Mouse (Mus musculus) hindbrain, embryonic 10.5 days (tissue): ENCODE results near the gene Ofcc1. TPM values are rescaled to one million over a fixed set of nuclear protein-coding genes. Genes with fewer than 3 reads are reported as not detected.

Experiments
- DNase-seq: peaks from one replicate; pipeline ENCODE4 v3.0.0-alpha.2; 2017; ENCODE audit warnings: low spot score
- H3K27ac ChIP-seq: fragments of 300-500 bp; sonication (generic); 2 replicates; pipeline ENCODE4 v1.5.1; 2016; ENCODE audit warnings: mild to moderate bottlenecking, moderate library complexity
- H3K27me3 ChIP-seq: fragments of 300-500 bp; sonication (generic); 2 replicates; pipeline ENCODE4 v1.6.1; 2016; ENCODE audit warnings: mild to moderate bottlenecking; ENCODE audit not compliant: poor library complexity, insufficient read depth, severe bottlenecking
- H3K36me3 ChIP-seq: fragments of 300-500 bp; sonication (generic); 2 replicates; pipeline ENCODE4 v1.6.1; 2016; ENCODE audit warnings: mild to moderate bottlenecking, moderate library complexity
- H3K4me1 ChIP-seq: fragments of 300-500 bp; sonication (generic); replicated peaks from 2 replicates; pipeline ENCODE4 v1.6.1; 2016; ENCODE audit warnings: mild to moderate bottlenecking
- H3K4me3 ChIP-seq: fragments of 300-500 bp; sonication (generic); 2 replicates; pipeline ENCODE4 v1.5.1; 2016; ENCODE audit warnings: mild to moderate bottlenecking, moderate library complexity
- H3K9me3 ChIP-seq: fragments of 300-500 bp; sonication (generic); 2 replicates; pipeline ENCODE4 v1.6.1; 2016; ENCODE audit warnings: mild to moderate bottlenecking, moderate library complexity
- WGBS: fragments of 180-500 bp; shearing (Covaris S2); methylation state at CpG from one replicate; pipeline ENCODE4 v1.1.7; 2016; 5-methylcytosine and 5-hydroxymethylcytosine counted together
- polyA plus RNA-seq: library from polyadenylated mRNA; unstranded; fragments of >200 nt; fragmentation: Nextera tagmentation; extraction: Ambion mirVana; gene quantifications from 2 replicates; pipeline ENCODE4 v1.2.1, GENCODE M21; 2016

The Ofcc1 gene
- polyA plus RNA-seq, 1 experiment from 2014 or later = not detected

DNA sequence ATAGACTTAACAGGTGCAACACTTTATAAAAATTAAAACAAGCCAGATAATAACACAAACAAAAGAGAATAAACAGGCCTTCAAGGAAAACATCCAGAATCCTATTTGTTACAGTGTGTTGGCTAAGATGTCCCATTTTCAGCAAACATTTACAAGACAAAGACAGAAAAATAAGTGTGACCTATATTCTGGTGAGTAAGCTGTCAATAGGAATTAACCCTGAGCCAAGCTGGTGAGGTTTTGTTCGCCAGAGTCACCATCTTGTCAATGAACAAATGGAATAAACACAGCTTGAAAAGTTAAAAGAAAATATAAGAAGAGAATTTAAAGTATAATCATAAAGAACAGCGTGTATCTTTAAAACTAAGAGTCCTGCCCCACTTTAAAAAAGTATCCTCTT, 68.4 kb downstream of the Ofcc1 start:
- no peak overlapping the region for H3K4me3 ChIP-seq
- WGBS = 83% methylated on average over 2 of the region's 2 CpGs
- H3K9me3 ChIP-seq = no peaks in the 10 kb centered on the region
- H3K27ac ChIP-seq = no peak overlapping the region
- no peaks in the 10 kb centered on the region for H3K27me3 ChIP-seq
- DNase-seq = no peak
- peaks cover under 1% of the 10 kb centered on the region; the same call in 1 of the 2 replicates for H3K4me1 ChIP-seq
- H3K36me3 ChIP-seq = no peaks in the 10 kb centered on the region

DNA sequence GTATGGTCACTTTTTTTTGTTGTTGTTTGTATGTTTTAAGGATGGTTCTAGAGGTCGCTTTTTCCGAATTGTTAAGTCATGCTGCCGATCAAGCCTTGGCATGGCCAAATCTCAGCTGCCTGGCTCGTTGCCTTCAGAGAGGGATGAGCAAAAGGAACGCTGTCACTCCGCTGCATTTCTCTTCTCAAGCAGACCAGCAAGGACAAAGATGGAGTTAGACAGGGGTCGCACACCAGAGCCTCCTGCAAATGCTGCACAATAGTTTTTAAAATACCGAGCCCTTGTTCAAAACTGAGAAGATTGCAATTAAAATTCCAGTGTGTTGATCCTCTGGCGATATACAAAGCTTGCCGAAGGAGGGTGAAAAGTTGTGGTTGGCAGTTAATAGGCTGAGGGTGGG, 70.4 kb downstream of the Ofcc1 start:
- H3K4me3 ChIP-seq = no peak overlapping the region
- H3K9me3 ChIP-seq = no peaks in the 10 kb centered on the region
- 78% methylated on average over 10 of the region's 10 CpGs for WGBS
- no peaks in the 10 kb centered on the region for H3K36me3 ChIP-seq
- H3K27me3 ChIP-seq = no peaks in the 10 kb centered on the region
- DNase-seq = no peak
- H3K27ac ChIP-seq = no peak overlapping the region
- H3K4me1 ChIP-seq = peaks cover 12% of the 10 kb centered on the region

DNA sequence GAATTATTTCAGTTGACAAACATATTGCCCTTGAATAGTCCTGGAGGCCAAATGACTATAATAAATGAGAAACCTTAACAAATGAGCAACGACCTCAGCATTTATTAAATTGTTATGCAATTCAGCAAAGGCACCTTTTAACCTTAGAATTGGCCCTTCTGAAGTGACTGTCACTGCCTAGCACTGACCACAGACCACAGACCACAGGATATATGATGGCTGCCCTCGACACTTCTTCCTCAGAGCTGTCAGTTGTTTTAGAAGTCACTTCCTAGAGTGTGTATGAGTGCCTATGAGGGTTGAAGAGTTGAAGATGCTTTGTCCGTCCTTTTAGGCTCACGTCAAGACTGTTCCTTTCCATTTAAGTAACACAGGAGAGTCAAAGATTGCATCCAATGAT, 72.6 kb downstream of the Ofcc1 start:
- Histone ChIP-seq H3K4me3 (no peak overlapping the region), H3K9me3 (no peaks in the 10 kb centered on the region), H3K36me3 (no peaks in the 10 kb centered on the region), H3K27ac (no peak overlapping the region), H3K4me1 (peaks cover 12% of the 10 kb centered on the region), H3K27me3 (no peaks in the 10 kb centered on the region)
- 84% methylated on average over 4 of the region's 4 CpGs for WGBS
- no peak for DNase-seq

DNA sequence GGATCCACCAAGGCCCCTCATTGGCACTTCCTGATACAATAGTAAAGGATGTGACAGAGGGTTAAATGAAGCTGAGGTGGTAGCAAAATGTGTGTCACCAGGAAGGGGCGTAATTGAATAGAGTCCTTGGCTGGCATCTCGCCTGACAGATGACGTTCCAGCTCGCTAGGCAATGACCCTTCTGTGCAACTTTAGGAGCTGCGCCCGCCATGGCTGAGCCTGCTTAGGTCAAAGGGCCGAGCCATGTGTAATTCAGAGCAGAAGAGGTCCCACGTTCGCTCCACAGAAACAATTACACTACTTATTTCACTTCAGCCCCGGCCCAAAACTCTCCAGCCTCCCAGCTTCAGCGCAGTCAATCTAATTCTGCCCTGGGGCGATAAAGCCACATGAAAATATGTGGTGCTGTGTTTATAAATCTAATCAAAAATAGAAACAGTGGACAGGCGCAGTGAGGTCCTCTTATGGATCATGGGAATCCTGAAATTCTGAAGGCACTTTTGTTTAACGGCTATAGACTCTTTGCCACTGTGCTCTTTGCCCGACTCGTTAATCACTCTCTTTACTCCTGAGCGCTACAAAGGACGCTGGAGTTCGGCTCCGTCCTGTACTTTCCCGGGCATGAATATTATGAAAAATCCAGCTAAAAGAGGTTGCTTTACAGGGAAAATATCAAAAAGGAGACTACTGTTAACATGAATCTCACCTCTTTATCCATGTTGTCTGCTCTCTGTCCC, 73.8 kb downstream of the Ofcc1 start:
- Histone ChIP-seq H3K9me3 (no peaks in the 10 kb centered on the region), H3K27me3 (no peaks in the 10 kb centered on the region), H3K4me3 (peak overlapping the region; percentile 14; the same call in 1 of the 2 replicates), H3K36me3 (no peaks in the 10 kb centered on the region), H3K27ac (peak overlapping the region; percentile 31; the same call in 1 of the 2 replicates), H3K4me1 (peaks cover 12% of the 10 kb centered on the region)
- 42% methylated on average over 21 of the region's 21 CpGs for WGBS
- DNase-seq = peak; percentile 65

DNA sequence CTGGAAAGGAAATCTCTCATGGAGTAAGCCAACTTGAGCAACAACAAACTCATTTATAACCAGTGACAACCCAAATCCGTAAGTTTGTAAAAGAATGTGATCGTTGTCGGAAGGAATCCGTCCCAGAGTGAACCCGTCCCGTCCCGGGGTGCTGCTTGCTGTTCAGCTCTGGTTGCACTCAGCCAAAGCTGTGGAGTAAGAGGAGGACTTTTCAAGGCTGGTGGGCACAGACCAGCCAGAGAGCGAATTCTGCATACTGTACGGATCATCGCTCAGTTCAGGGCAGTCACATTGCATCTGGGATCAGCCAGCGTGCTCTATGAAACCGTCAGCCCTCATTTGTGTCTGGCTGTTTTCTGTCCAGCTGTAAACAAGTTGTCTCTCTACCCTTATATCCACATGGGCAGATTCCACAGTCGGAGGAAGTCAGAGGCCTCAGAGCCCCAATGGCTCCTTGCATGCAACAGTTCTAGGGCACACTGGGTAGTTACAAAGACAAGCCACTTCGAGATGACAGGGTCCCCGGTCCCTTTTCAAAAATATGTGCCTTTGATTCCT, 75.9 kb downstream of the Ofcc1 start:
- no peaks in the 10 kb centered on the region for H3K36me3 ChIP-seq
- no peak for DNase-seq

DNA sequence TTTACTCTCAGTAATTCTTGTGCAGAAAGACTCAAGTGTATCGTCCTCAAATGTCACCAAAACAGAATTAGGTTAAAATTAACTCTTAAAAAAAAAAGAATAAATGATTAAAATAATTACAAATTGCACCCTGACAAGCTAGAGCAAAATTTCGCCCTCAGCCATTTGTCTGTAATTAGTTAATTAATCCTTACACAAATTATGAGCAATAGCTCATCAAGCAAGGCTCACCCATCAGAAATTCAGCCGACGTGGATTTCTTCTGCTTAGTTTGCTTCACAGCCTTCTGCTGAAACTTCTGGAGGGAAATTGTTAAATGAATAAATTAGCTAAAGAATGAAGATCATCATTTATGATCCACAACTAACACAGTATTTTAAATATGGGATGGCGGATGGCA, 80.6 kb downstream of the Ofcc1 start:
- no peak for DNase-seq
- Histone ChIP-seq H3K9me3 (0 out of 2 replicates have a peak, but pooled peaks cover 2% of the 10 kb centered on the region), H3K27me3 (no peaks in the 10 kb centered on the region), H3K27ac (no peak overlapping the region), H3K36me3 (no peaks in the 10 kb centered on the region), H3K4me3 (no peak overlapping the region), H3K4me1 (no peaks in the 10 kb centered on the region)
- 86% methylated on average over 5 of the region's 5 CpGs for WGBS

More for the DNA sequence above, 75.9 kb downstream of the Ofcc1 start:
- Histone ChIP-seq H3K27me3 (no peaks in the 10 kb centered on the region), H3K4me3 (no peak overlapping the region), H3K4me1 (peaks cover 12% of the 10 kb centered on the region), H3K9me3 (no peaks in the 10 kb centered on the region), H3K27ac (no peak overlapping the region)
- WGBS = 79% methylated on average over 15 of the region's 15 CpGs

DNA sequence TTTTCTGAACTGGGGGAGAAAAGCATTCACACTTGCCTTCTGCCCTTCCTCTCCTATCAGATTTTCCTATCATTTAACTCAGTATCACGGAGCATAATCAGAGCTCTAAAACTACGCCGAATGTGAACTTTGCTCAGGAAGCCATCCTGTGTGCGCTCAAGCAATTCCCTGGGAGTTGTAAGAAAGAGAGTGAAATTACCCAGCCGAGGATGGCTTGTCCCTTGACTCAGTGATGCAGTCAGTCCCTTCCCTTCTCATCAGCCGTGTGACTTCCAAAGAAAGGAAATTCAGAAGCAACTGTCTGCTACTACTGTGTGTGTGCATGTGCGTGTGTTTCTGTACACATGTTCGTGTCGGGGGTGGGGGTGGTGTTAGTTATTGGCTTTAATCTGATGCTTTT, 93.7 kb downstream of the Ofcc1 start:
- Histone ChIP-seq H3K36me3 (no peaks in the 10 kb centered on the region), H3K9me3 (no peaks in the 10 kb centered on the region), H3K27ac (no peak overlapping the region), H3K27me3 (no peaks in the 10 kb centered on the region), H3K4me1 (peaks cover 3% of the 10 kb centered on the region; the same call in 1 of the 2 replicates), H3K4me3 (no peak overlapping the region)
- WGBS = 82% methylated on average over 9 of the region's 9 CpGs
- no peak for DNase-seq

DNA sequence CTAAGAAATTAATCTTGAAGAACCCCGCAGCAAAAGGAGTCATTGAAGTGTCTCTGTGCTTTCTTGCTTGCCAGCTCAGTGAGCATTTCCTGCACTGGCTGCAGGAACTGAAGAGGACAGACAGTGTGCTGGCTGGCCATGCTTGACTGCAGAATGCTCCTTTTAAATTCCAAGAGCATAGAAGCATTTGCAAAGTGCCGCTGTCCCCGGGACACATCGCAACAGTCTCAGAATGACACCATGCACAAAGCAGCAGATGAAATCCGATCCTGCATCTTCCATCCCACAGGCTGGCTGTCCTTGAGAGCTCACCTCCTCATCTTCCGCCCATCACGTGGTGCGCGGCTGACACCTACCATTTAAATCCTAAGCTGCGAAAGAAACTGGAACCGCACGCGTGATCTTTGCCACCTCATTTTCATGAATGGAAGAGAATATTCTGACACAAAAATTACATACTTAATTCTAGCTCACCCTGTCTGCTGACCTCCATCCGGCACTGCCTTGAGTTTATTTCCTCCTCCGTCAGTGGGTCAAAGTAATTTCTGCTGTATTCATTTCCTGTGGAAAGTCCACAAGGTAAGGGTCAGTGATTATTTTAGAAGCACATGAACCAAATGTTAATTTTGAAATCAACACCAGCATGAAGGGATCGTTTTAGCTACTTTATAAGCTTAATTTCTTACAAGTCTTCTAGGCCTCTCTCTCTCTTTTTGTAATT, 98.0 kb downstream of the Ofcc1 start:
- Histone ChIP-seq H3K4me3 (no peak overlapping the region), H3K36me3 (no peaks in the 10 kb centered on the region), H3K27ac (no peak overlapping the region), H3K4me1 (peaks cover 3% of the 10 kb centered on the region; the same call in 1 of the 2 replicates), H3K9me3 (no peaks in the 10 kb centered on the region), H3K27me3 (no peaks in the 10 kb centered on the region)
- 63% methylated on average over 16 of the region's 16 CpGs for WGBS
- peak; percentile 14 for DNase-seq

DNA sequence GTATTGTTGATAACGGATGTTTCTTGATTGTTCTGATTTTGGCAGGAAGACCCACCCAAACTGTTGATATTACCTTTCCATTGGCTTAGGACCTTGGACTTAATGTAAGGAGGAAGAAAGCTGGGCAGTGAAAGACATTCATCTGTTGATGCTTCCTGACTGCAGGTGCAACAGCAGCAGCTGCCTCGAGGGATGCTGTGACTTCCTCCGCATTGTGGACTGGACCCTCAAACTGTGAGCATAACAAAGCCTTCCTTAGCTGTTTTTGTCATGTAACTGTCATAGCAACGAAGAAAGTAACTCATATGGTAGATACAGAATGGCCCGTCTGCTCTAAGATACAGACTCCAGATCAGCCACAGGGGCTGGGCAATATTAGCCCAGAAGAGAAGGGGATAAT, 102.5 kb downstream of the Ofcc1 start:
- H3K4me3 ChIP-seq = no peak overlapping the region
- H3K9me3 ChIP-seq = no peaks in the 10 kb centered on the region
- DNase-seq = no peak
- no peaks in the 10 kb centered on the region for H3K36me3 ChIP-seq
- H3K27ac ChIP-seq = no peak overlapping the region
- no peaks in the 10 kb centered on the region for H3K27me3 ChIP-seq
- peaks cover 3% of the 10 kb centered on the region; the same call in 1 of the 2 replicates for H3K4me1 ChIP-seq
- WGBS = 76% methylated on average over 5 of the region's 5 CpGs

DNA sequence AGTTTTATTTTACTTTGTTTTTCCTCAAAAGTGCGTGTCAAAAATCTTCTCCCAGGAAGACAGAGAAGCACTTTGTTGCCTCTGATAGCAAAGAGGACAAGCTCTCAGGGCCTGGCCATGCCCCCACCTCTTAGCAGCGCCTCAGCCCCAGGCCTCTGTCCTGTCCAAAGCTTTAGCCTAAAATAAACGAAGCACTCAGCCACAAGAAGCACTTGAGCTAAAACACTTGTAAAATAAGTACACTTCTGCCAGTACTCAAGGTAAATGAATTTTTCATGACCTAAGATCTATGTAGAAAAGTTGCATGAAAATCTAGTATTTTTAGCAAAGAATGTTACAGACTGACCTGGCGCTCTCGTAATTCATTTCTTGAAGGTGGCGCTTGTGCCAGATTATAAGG, 117.4 kb downstream of the Ofcc1 start:
- 84% methylated on average over 6 of the region's 6 CpGs for WGBS
- Histone ChIP-seq H3K27me3 (no peaks in the 10 kb centered on the region), H3K4me3 (no peak overlapping the region), H3K9me3 (no peaks in the 10 kb centered on the region), H3K27ac (no peak overlapping the region), H3K4me1 (no peaks in the 10 kb centered on the region), H3K36me3 (no peaks in the 10 kb centered on the region)
- DNase-seq = no peak

DNA sequence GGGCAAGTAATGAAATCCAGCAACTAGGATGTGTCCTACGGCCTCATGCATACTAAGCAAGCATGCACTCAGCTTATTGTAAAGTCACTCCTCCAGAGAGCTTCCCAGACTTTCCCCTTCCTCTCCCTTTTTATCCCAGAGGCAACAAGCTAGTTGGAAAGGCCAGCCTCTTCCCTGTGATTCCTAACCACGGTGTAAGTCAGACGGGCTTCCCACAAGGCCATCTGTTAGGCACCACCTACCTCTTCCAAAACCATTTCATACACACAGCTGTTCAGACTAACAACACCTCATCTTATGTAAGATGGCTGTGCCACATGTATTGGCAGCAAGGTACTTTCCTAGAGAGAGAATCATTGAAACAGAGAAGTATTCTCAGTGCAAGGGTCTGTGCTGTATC, 124.9 kb downstream of the Ofcc1 start:
- Histone ChIP-seq H3K9me3 (no peaks in the 10 kb centered on the region), H3K4me3 (no peak overlapping the region), H3K36me3 (no peaks in the 10 kb centered on the region), H3K4me1 (no peaks in the 10 kb centered on the region), H3K27ac (no peak overlapping the region), H3K27me3 (no peaks in the 10 kb centered on the region)
- no peak for DNase-seq
- 73% methylated on average over 3 of the region's 3 CpGs for WGBS

DNA sequence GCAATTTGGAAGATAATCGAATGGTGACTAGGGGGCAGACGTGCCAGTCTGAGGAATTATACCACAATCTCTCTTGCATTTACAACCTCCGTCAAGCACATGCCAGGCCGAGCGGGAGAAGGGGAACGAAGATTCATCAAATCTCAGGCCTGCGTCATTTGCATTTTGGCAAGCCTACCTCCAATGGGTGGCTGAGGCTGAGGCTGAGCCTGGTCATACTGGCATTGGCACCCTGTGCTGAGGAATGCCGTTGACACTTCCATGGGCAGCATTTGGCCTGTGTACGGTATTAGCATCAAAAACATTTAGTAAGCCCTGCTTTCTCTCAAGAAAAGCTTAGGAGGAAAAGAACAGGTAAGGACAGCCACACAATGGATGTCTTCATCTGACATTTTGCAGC, 152.9 kb downstream of the Ofcc1 start:
- Histone ChIP-seq H3K27me3 (no peaks in the 10 kb centered on the region), H3K4me1 (no peaks in the 10 kb centered on the region), H3K27ac (no peak overlapping the region), H3K36me3 (no peaks in the 10 kb centered on the region), H3K9me3 (no peaks in the 10 kb centered on the region), H3K4me3 (no peak overlapping the region)
- WGBS = 84% methylated on average over 9 of the region's 9 CpGs
- no peak for DNase-seq

DNA sequence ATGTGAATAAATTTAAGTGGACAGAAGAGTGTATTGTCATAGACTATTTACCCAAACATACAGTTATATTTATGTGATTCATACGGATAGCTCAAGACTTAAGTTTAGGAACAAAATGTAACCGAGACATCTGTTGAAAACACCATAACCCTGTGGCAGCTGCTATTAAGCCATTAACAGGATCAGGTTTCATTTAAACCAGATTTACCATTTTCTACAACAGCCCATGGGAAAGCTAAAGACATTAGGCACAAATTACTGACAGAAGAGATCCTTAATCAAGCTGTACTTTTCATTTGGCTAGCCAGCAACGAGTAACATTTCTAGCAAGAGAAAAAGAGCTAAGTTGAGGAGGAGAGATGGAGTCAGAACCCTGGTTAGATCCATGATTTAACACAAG, 179.5 kb downstream of the Ofcc1 start:
- no peaks in the 10 kb centered on the region for H3K27me3 ChIP-seq
- no peak for DNase-seq
- WGBS = 70% methylated on average over 3 of the region's 3 CpGs
- H3K27ac ChIP-seq = no peak overlapping the region
- no peaks in the 10 kb centered on the region for H3K9me3 ChIP-seq
- H3K36me3 ChIP-seq = no peaks in the 10 kb centered on the region
- no peaks in the 10 kb centered on the region for H3K4me1 ChIP-seq
- H3K4me3 ChIP-seq = no peak overlapping the region
